Mouse (Mus musculus) megakaryocyte, embryonic 14.5 days (primary cell): ENCODE results near the gene Dcaf7. TPM values are rescaled to one million over a fixed set of nuclear protein-coding genes. Genes with fewer than 3 reads are reported as not detected.

ENCODE experiments used
- H3K27me3 ChIP-seq: replicated peaks from 2 replicates; pipeline ENCODE3; 2012; ENCODE audit warnings: inconsistent platforms
- H3K36me3 ChIP-seq: replicated peaks from 2 replicates; pipeline ENCODE3; 2012; ENCODE audit warnings: low read length, inconsistent platforms, mixed read lengths
- H3K4me1 ChIP-seq: 2 replicates; pipeline ENCODE4 v1.6.1; 2012; ENCODE audit warnings: inconsistent platforms
- H3K4me3 ChIP-seq: replicated peaks from 2 replicates; pipeline ENCODE3; 2012; ENCODE audit warnings: moderate library complexity, mild to moderate bottlenecking, inconsistent platforms
- H3K9me3 ChIP-seq: 2 replicates; pipeline ENCODE4 v1.6.1; 2012; ENCODE audit warnings: inconsistent platforms
- FLI1 ChIP-seq: IDR thresholded peaks from 2 replicates; pipeline ENCODE4 v1.6.1; 2012; ENCODE audit warnings: low read length, inconsistent platforms, mixed read lengths
- GATA1 ChIP-seq: IDR thresholded peaks from 3 replicates; pipeline ENCODE4 v1.6.1; 2012; ENCODE audit warnings: mixed read lengths, low read length, inconsistent platforms, borderline replicate concordance
- polyA plus RNA-seq: library from polyadenylated mRNA; stranded (reverse); fragments of >175 nt; gene quantifications from 2 replicates; pipeline ENCODE4 v1.2.3, GENCODE M21; 2012; ENCODE audit warnings: low replicate concordance; ENCODE audit not compliant: insufficient read depth

The Dcaf7 gene
- 1.7 and 5.8 TPM in 2 replicates for polyA plus RNA-seq

- peak within 1 kb of the TSS; percentile 93 for H3K4me3 ChIP-seq
- TF ChIP-seq GATA1 (no peak), FLI1 (no peak)
- H3K27me3 ChIP-seq: peaks cover 3% of the 10 kb centered on the region
- peaks cover 16% of the 10 kb centered on the region for H3K36me3 ChIP-seq
- no peaks in the 10 kb centered on the region for H3K9me3 ChIP-seq
- H3K4me1 ChIP-seq: peaks cover 39% of the 10 kb centered on the region
These were observed at the start of gene Dcaf7 for GRCm38 (mm10) chr11:106036548-106037417. Gene Dcaf7 (plus strand): TSS chr11:106036872.

DNA sequence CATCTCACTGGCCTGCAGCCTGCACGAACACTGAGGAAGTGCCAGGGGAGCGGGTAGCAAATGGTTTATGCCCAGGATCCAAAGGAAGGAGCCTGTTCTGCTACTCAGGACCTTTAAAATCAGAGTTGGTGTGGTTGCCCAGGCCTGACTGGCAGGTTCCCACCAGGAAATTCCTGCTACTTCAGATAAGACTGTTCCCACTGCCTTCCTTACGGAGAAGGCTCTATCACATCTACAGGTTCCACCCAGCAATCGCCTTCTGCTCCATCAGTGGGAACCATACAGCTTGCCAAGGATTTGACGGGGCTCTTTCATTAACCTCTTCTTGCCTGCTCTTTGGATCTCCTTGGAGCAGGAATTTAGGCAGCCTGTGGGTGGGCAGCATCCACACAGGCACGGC lies 49.2 kb upstream of the Dcaf7 start:
- H3K4me1 ChIP-seq: peaks cover 19% of the 10 kb centered on the region; the same call in 1 of the 2 replicates
- H3K4me3 ChIP-seq: no peak overlapping the region
- H3K27me3 ChIP-seq: peaks cover 79% of the 10 kb centered on the region
- H3K9me3 ChIP-seq: no peaks in the 10 kb centered on the region
- no peaks in the 10 kb centered on the region for H3K36me3 ChIP-seq
- no peak for TF ChIP-seq GATA1
- TF ChIP-seq FLI1: no peak

- Histone ChIP-seq H3K9me3 (no peaks in the 10 kb centered on the region), H3K36me3 (no peaks in the 10 kb centered on the region), H3K4me1 (peaks cover 19% of the 10 kb centered on the region; the same call in 1 of the 2 replicates), H3K27me3 (peaks cover 79% of the 10 kb centered on the region), H3K4me3 (no peak overlapping the region)
- TF ChIP-seq GATA1 (no peak), FLI1 (no peak)
These were observed 47.2 kb upstream of the Dcaf7 start for GRCm38 (mm10) chr11:105989446-105989845.

GRCm38 (mm10) chr11:105990231-105990630 lies 46.4 kb upstream of the Dcaf7 start:
- H3K4me1 ChIP-seq: peaks cover 19% of the 10 kb centered on the region; the same call in 1 of the 2 replicates
- TF ChIP-seq GATA1 (no peak), FLI1 (no peak)
- no peaks in the 10 kb centered on the region for H3K36me3 ChIP-seq
- H3K9me3 ChIP-seq: no peaks in the 10 kb centered on the region
- no peak overlapping the region for H3K4me3 ChIP-seq
- peaks cover 79% of the 10 kb centered on the region for H3K27me3 ChIP-seq

- Histone ChIP-seq H3K4me1 (peaks cover 2% of the 10 kb centered on the region; the same call in 1 of the 2 replicates), H3K36me3 (no peaks in the 10 kb centered on the region), H3K27me3 (peaks cover 77% of the 10 kb centered on the region), H3K4me3 (no peak within 1 kb of the TSS), H3K9me3 (no peaks in the 10 kb centered on the region)
- no peak for TF ChIP-seq FLI1
- TF ChIP-seq GATA1: no peak
These were observed 42.3 kb upstream of the Dcaf7 start, which contains the start of gene Ace3 for GRCm38 (mm10) chr11:105994375-105994774. Gene Ace3 (plus strand): TSS chr11:105994675.

GRCm38 (mm10) chr11:106000062-106000461 lies 36.6 kb upstream of the Dcaf7 start:
- Histone ChIP-seq H3K4me1 (no peaks in the 10 kb centered on the region), H3K4me3 (no peak overlapping the region), H3K9me3 (no peaks in the 10 kb centered on the region), H3K36me3 (no peaks in the 10 kb centered on the region), H3K27me3 (peaks cover 72% of the 10 kb centered on the region)
- TF ChIP-seq GATA1 (no peak), FLI1 (no peak)

- peaks cover 71% of the 10 kb centered on the region for H3K27me3 ChIP-seq
- no peaks in the 10 kb centered on the region for H3K36me3 ChIP-seq
- no peak overlapping the region for H3K4me3 ChIP-seq
- H3K9me3 ChIP-seq: no peaks in the 10 kb centered on the region
- H3K4me1 ChIP-seq: no peaks in the 10 kb centered on the region
- TF ChIP-seq FLI1 (no peak), GATA1 (no peak)
These were observed 35.0 kb upstream of the Dcaf7 start for GRCm38 (mm10) chr11:106001718-106002117.

- TF ChIP-seq FLI1: no peak
- H3K4me3 ChIP-seq: no peak overlapping the region
- peaks cover 66% of the 10 kb centered on the region for H3K27me3 ChIP-seq
- no peaks in the 10 kb centered on the region for H3K9me3 ChIP-seq
- peaks cover 7% of the 10 kb centered on the region for H3K4me1 ChIP-seq
- H3K36me3 ChIP-seq: no peaks in the 10 kb centered on the region
These were observed 32.1 kb upstream of the Dcaf7 start for GRCm38 (mm10) chr11:106004576-106004975.

DNA sequence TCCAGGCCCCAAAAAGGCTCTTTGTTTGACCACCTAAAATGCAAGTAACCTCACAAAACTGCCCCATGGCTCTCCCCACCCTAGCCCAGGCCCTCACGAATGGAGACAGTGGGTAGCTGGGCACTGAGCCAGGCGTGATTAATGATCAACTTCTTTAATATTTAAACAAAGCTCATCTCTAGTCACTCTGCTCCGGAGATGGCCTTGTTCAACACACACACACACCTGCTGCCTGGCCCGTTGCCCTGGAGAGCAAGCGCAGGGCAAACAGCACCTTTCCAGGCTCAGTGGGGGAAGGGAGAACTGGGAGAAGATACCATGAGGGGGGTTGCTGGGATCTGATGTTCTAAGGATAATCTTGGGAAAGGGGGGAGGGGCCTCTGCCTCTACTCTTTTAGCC lies 30.7 kb upstream of the Dcaf7 start:
- peaks cover 70% of the 10 kb centered on the region for H3K27me3 ChIP-seq
- peaks cover 7% of the 10 kb centered on the region for H3K4me1 ChIP-seq
- TF ChIP-seq GATA1: no peak
- TF ChIP-seq FLI1: no peak
- no peak overlapping the region for H3K4me3 ChIP-seq
- no peaks in the 10 kb centered on the region for H3K9me3 ChIP-seq
- H3K36me3 ChIP-seq: no peaks in the 10 kb centered on the region

DNA sequence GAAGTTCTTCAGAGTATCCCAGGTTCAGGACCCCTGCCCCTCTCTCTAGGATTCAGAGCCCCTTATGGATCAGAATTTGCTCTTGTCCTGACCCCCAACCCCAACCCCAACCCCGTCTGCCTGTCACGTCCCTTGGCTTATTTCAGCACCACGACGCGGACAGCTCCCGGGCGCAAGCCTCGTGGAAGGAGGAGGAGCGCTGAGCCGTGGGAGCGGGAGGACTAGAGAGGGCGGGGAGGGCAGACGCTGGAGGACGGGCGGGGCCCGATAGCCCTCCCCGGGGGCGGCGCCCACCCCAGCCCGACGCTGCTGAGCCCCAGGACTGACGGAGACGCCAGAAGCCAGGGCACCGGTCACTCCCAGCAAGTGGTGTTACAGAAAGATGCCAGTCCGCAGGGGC lies 28.9 kb upstream of the Dcaf7 start, which contains the start of gene Kcnh6:
TSS of gene Kcnh6 (plus strand) at position 304 of the 400 bp plus-strand sequence.
- Histone ChIP-seq H3K36me3 (no peaks in the 10 kb centered on the region), H3K4me3 (peak within 1 kb of the TSS; percentile 79), H3K4me1 (peaks cover 7% of the 10 kb centered on the region), H3K27me3 (peaks cover 81% of the 10 kb centered on the region), H3K9me3 (no peaks in the 10 kb centered on the region)
- TF ChIP-seq FLI1: no peak
